Mouse (Mus musculus): ENCODE data around the gene P3h1. TPM values are rescaled to one million over a fixed set of nuclear protein-coding genes. Genes with fewer than 3 reads are reported as not detected.

Gene P3h1
- polyA plus RNA-seq, 1 experiment from 2014 or later, result 32.8 TPM

Other genes starting within 250 kb of the P3h1 start
- 330 and 331 TPM in 2 replicates for gene Slc2a1, start 124.2 kb upstream of the P3h1 start, polyA plus RNA-seq (2016; fragmentation: Nextera tagmentation; extraction: Ambion mirVana)
- 8.3 and 11.5 TPM in 2 replicates for gene Zfp691, start 58.7 kb upstream of the P3h1 start, polyA plus RNA-seq (2016; fragmentation: Nextera tagmentation; extraction: Ambion mirVana)
- gene Ermap, start 42.9 kb upstream of the P3h1 start, polyA plus RNA-seq (2016; fragmentation: Nextera tagmentation; extraction: Ambion mirVana), result 22.9 and 26.7 TPM in 2 replicates
- 127 TPM in 2 replicates for gene Svbp, start 37.6 kb upstream of the P3h1 start, polyA plus RNA-seq (2016; fragmentation: Nextera tagmentation; extraction: Ambion mirVana)
- gene Tmem269, start 14.7 kb upstream of the P3h1 start, polyA plus RNA-seq (2016; fragmentation: Nextera tagmentation; extraction: Ambion mirVana), result 0.19 TPM in 1 of 2 replicates, not detected in the other
- 27.8 and 28.9 TPM in 2 replicates for gene AU022252, start 203 bp upstream of the P3h1 start, polyA plus RNA-seq (2016; fragmentation: Nextera tagmentation; extraction: Ambion mirVana)
- not detected in 2 replicates for gene Cldn19, start 22.5 kb downstream of the P3h1 start, polyA plus RNA-seq (2016; fragmentation: Nextera tagmentation; extraction: Ambion mirVana)
- 851 and 903 TPM in 2 replicates for gene Ybx1, start 61.7 kb downstream of the P3h1 start, polyA plus RNA-seq (2016; fragmentation: Nextera tagmentation; extraction: Ambion mirVana)
- 58.1 and 58.5 TPM in 2 replicates for gene Ppih, start 87.6 kb downstream of the P3h1 start, polyA plus RNA-seq (2016; fragmentation: Nextera tagmentation; extraction: Ambion mirVana)
- gene Ccdc30, start 182.6 kb downstream of the P3h1 start, polyA plus RNA-seq (2016; fragmentation: Nextera tagmentation; extraction: Ambion mirVana), result 3.3 and 4.1 TPM in 2 replicates
- gene Ppcs, start 189.5 kb downstream of the P3h1 start, polyA plus RNA-seq (2016; fragmentation: Nextera tagmentation; extraction: Ambion mirVana), result 26.3 and 27.6 TPM in 2 replicates
- 0.23 TPM in 1 of 2 replicates, not detected in the other for gene Zmynd12, start 189.9 kb downstream of the P3h1 start, polyA plus RNA-seq (2016; fragmentation: Nextera tagmentation; extraction: Ambion mirVana)